Mouse (Mus musculus): ENCODE data around the gene Sptlc2. TPM values are rescaled to one million over a fixed set of nuclear protein-coding genes. Genes with fewer than 3 reads are reported as not detected.

Sptlc2 gene
- polyA plus RNA-seq, 1 experiment from 2014 or later = 76.9 TPM

- DNase-seq (ENCODE audit: low spot score) = no peak
- Histone ChIP-seq H3K36me3 (no peaks in the 10 kb centered on the region), H3K9me3 (no peaks in the 10 kb centered on the region), H3K27ac (peak overlapping the region; percentile 93; the same call in 1 of the 2 replicates), H3K4me1 (peaks cover 14% of the 10 kb centered on the region), H3K27me3 (ENCODE audit: insufficient read depth, poor library complexity, severe bottlenecking) (no peaks in the 10 kb centered on the region), H3K4me3 (no peak overlapping the region)
- WGBS = 76% methylated on average over 3 of the region's 3 CpGs
These were observed 1.1 kb upstream of the Sptlc2 start for GRCm38 (mm10) chr12:87389231-87389630.

GRCm38 (mm10) chr12:87387171-87388121, 709 bp downstream of the Sptlc2 start:
- peak overlapping the region; percentile 93 for H3K27ac ChIP-seq
- no peaks in the 10 kb centered on the region for H3K9me3 ChIP-seq
- H3K36me3 ChIP-seq = no peaks in the 10 kb centered on the region
- no peak for DNase-seq (ENCODE audit: low spot score)
- under 1% methylated on average over 65 of the region's 65 CpGs for WGBS
- peaks cover 14% of the 10 kb centered on the region for H3K4me1 ChIP-seq
- peak overlapping the region; percentile 96 for H3K4me3 ChIP-seq
- no peaks in the 10 kb centered on the region for H3K27me3 ChIP-seq (ENCODE audit: insufficient read depth, poor library complexity, severe bottlenecking)

GRCm38 (mm10) chr12:87385051-87385450, 3.1 kb downstream of the Sptlc2 start:
- DNase-seq (ENCODE audit: low spot score) = no peak
- no peak overlapping the region for H3K4me3 ChIP-seq
- peaks cover 34% of the 10 kb centered on the region for H3K4me1 ChIP-seq
- WGBS = 85% methylated on average over 3 of the region's 3 CpGs
- no peaks in the 10 kb centered on the region for H3K27me3 ChIP-seq (ENCODE audit: insufficient read depth, poor library complexity, severe bottlenecking)
- no peaks in the 10 kb centered on the region for H3K9me3 ChIP-seq
- no peaks in the 10 kb centered on the region for H3K36me3 ChIP-seq
- no peak overlapping the region for H3K27ac ChIP-seq

- DNase-seq (ENCODE audit: low spot score) = no peak
- 29% methylated on average over 2 of the region's 2 CpGs for WGBS
These were observed 6.8 kb downstream of the Sptlc2 start for GRCm38 (mm10) chr12:87381380-87381682.

GRCm38 (mm10) chr12:87380586-87381379, 7.4 kb downstream of the Sptlc2 start:
- H3K4me3 ChIP-seq = no peak overlapping the region
- no peaks in the 10 kb centered on the region for H3K27me3 ChIP-seq (ENCODE audit: insufficient read depth, poor library complexity, severe bottlenecking)
- WGBS = 69% methylated on average over 10 of the region's 10 CpGs
- H3K27ac ChIP-seq = 0 out of 2 replicates have a peak overlapping the region, but pooled peaks have one; percentile 69
- DNase-seq (ENCODE audit: low spot score) = no peak
- no peaks in the 10 kb centered on the region for H3K9me3 ChIP-seq
- no peaks in the 10 kb centered on the region for H3K36me3 ChIP-seq
- peaks cover 21% of the 10 kb centered on the region for H3K4me1 ChIP-seq

More at GRCm38 (mm10) chr12:87381380-87381682, 6.8 kb downstream of the Sptlc2 start:
- Histone ChIP-seq H3K4me3 (no peak overlapping the region), H3K27me3 (ENCODE audit: insufficient read depth, poor library complexity, severe bottlenecking) (no peaks in the 10 kb centered on the region), H3K9me3 (no peaks in the 10 kb centered on the region), H3K36me3 (no peaks in the 10 kb centered on the region), H3K4me1 (peaks cover 25% of the 10 kb centered on the region), H3K27ac (no peak overlapping the region)

GRCm38 (mm10) chr12:87379496-87379895, 8.7 kb downstream of the Sptlc2 start:
- no peaks in the 10 kb centered on the region for H3K9me3 ChIP-seq
- 73% methylated on average over 2 of the region's 2 CpGs for WGBS
- H3K36me3 ChIP-seq = no peaks in the 10 kb centered on the region
- no peak overlapping the region for H3K27ac ChIP-seq
- H3K4me3 ChIP-seq = no peak overlapping the region
- DNase-seq (ENCODE audit: low spot score) = no peak
- H3K4me1 ChIP-seq = peaks cover 21% of the 10 kb centered on the region
- H3K27me3 ChIP-seq (ENCODE audit: insufficient read depth, poor library complexity, severe bottlenecking) = no peaks in the 10 kb centered on the region

- Histone ChIP-seq H3K36me3 (no peaks in the 10 kb centered on the region), H3K9me3 (no peaks in the 10 kb centered on the region), H3K27me3 (ENCODE audit: insufficient read depth, poor library complexity, severe bottlenecking) (no peaks in the 10 kb centered on the region), H3K27ac (no peak overlapping the region), H3K4me1 (no peaks in the 10 kb centered on the region), H3K4me3 (no peak overlapping the region)
- 90% methylated on average over 6 of the region's 6 CpGs for WGBS
- DNase-seq (ENCODE audit: low spot score) = no peak
These were observed 14.0 kb downstream of the Sptlc2 start for GRCm38 (mm10) chr12:87374159-87374558.

GRCm38 (mm10) chr12:87369319-87369718, 18.8 kb downstream of the Sptlc2 start:
- 78% methylated on average over 2 of the region's 2 CpGs for WGBS
- peaks cover 19% of the 10 kb centered on the region for H3K36me3 ChIP-seq
- no peak overlapping the region for H3K4me3 ChIP-seq
- DNase-seq (ENCODE audit: low spot score) = no peak
- no peaks in the 10 kb centered on the region for H3K4me1 ChIP-seq
- no peaks in the 10 kb centered on the region for H3K9me3 ChIP-seq
- H3K27ac ChIP-seq = no peak overlapping the region
- no peaks in the 10 kb centered on the region for H3K27me3 ChIP-seq (ENCODE audit: insufficient read depth, poor library complexity, severe bottlenecking)

GRCm38 (mm10) chr12:87368092-87368491, 20.1 kb downstream of the Sptlc2 start:
- H3K27ac ChIP-seq = no peak overlapping the region

GRCm38 (mm10) chr12:87365676-87366075, 22.5 kb downstream of the Sptlc2 start:
- Histone ChIP-seq H3K4me1 (0 out of 2 replicates have a peak, but pooled peaks cover 7% of the 10 kb centered on the region), H3K36me3 (peaks cover 19% of the 10 kb centered on the region), H3K27me3 (ENCODE audit: insufficient read depth, poor library complexity, severe bottlenecking) (no peaks in the 10 kb centered on the region), H3K27ac (no peak overlapping the region), H3K4me3 (no peak overlapping the region), H3K9me3 (no peaks in the 10 kb centered on the region)
- 84% methylated on average over 9 of the region's 9 CpGs for WGBS
- no peak for DNase-seq (ENCODE audit: low spot score)

More at GRCm38 (mm10) chr12:87368092-87368491, 20.1 kb downstream of the Sptlc2 start:
- H3K27me3 ChIP-seq (ENCODE audit: insufficient read depth, poor library complexity, severe bottlenecking) = no peaks in the 10 kb centered on the region
- 0 out of 2 replicates have a peak, but pooled peaks cover 5% of the 10 kb centered on the region for H3K4me1 ChIP-seq
- H3K36me3 ChIP-seq = peaks cover 19% of the 10 kb centered on the region
- no peaks in the 10 kb centered on the region for H3K9me3 ChIP-seq
- DNase-seq (ENCODE audit: low spot score) = no peak
- no peak overlapping the region for H3K4me3 ChIP-seq

GRCm38 (mm10) chr12:87362111-87362510, 26.0 kb downstream of the Sptlc2 start:
- no peaks in the 10 kb centered on the region for H3K27me3 ChIP-seq (ENCODE audit: insufficient read depth, poor library complexity, severe bottlenecking)
- H3K4me3 ChIP-seq = no peak overlapping the region
- H3K36me3 ChIP-seq = peaks cover 1% of the 10 kb centered on the region; the same call in 1 of the 2 replicates
- H3K4me1 ChIP-seq = 0 out of 2 replicates have a peak, but pooled peaks cover 7% of the 10 kb centered on the region
- DNase-seq (ENCODE audit: low spot score) = no peak
- 84% methylated on average over 3 of the region's 3 CpGs for WGBS
- H3K9me3 ChIP-seq = no peaks in the 10 kb centered on the region
- no peak overlapping the region for H3K27ac ChIP-seq

GRCm38 (mm10) chr12:87348029-87348428, 40.1 kb downstream of the Sptlc2 start:
- Histone ChIP-seq H3K27me3 (ENCODE audit: insufficient read depth, poor library complexity, severe bottlenecking) (no peaks in the 10 kb centered on the region), H3K4me3 (no peak overlapping the region), H3K36me3 (peaks cover 25% of the 10 kb centered on the region), H3K27ac (no peak overlapping the region), H3K4me1 (no peaks in the 10 kb centered on the region), H3K9me3 (no peaks in the 10 kb centered on the region)
- 78% methylated on average over 2 of the region's 2 CpGs for WGBS
- no peak for DNase-seq (ENCODE audit: low spot score)

- Histone ChIP-seq H3K36me3 (peaks cover 25% of the 10 kb centered on the region), H3K27me3 (ENCODE audit: insufficient read depth, poor library complexity, severe bottlenecking) (no peaks in the 10 kb centered on the region), H3K27ac (no peak overlapping the region), H3K4me1 (no peaks in the 10 kb centered on the region), H3K9me3 (no peaks in the 10 kb centered on the region), H3K4me3 (no peak overlapping the region)
- WGBS = 87% methylated on average over 2 of the region's 2 CpGs
- no peak for DNase-seq (ENCODE audit: low spot score)
These were observed 40.6 kb downstream of the Sptlc2 start for GRCm38 (mm10) chr12:87347511-87347910.
